Mouse (Mus musculus) R1 (cell line): ENCODE measurements around the gene Slc2a5.

Experiments
- DNase-seq: peaks from one replicate; pipeline ENCODE4 v3.0.0-alpha.2; 2018; ENCODE audit warnings: low read depth, low spot score

Slc2a5 gene

DNA sequence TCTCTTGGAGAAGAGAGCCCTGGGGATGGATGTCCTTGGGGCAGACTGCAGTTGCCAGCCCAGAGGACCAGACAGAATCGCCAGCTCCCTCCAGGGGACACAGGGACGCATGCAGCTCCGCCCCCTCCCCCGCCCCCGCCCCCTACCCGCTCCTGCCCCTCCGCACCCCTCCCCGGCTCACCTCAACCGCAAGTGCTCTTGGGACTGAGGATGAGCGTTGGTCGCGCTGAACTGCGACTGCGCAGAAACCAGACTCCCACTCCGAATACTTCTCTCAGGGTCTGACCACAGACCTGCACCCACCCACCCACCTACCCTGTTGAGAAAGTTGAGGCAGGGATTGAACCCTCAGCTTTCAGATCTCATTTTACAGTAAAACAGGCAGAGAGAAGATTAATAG is at the start of gene Slc2a5:
Gene Slc2a5, plus strand, starts transcription at position 229 of the 400 bp plus-strand sequence.
- DNase-seq = peak; percentile 88

DNA sequence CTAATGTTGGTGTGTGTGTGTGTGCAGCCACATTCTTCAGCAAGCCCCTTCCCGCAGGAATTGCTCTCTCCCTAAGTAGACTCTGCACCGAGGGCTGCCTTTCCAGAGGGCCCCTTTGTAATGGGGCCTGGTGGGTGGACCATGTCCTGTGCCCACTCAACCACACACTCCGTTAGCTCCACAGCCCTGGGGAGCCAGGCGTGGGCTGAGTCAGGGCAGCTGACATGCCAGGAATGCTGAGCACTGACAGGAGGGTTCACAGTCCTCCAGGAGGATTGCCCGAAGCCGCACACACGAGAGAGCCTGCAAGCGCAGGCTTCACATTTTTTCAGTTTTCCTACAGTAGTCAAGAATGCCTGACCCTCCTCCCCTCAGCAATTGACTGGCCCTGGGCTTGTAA is 48.9 kb upstream of the Slc2a5 start:
- no peak for DNase-seq

DNA sequence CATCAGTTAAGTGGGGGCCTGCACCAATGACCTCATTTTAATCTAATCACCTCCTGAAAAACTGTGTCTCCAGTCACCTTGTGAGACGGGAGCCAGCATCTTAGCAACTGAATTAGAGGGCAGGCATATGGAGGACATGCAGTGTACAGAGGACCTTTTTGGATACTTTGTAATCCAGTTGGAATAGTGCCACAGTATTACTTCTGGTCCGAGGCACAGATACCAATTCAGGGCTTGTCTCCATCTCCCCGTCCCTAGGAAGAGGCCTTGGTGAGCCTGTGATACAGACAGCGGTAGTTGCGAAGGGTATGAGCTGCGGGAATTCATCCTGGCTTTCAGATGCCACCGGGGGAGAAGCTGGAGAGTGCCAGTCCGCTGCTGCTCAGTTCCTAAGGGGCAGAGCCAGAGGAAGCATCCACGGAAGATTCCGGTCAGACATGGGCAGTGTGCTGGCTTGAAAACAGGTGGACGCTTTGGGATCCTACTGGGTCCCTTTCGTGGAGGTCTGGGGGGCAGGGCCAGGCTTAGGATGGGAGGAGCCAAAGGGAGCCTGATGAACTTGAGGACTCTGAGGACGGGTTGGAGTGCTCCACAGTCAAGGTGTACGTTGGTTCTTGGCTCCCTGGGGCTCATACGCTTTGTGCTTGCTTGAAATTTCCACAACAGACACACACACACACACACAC is 46.5 kb upstream of the Slc2a5 start:
- peak; percentile 68 for DNase-seq

DNA sequence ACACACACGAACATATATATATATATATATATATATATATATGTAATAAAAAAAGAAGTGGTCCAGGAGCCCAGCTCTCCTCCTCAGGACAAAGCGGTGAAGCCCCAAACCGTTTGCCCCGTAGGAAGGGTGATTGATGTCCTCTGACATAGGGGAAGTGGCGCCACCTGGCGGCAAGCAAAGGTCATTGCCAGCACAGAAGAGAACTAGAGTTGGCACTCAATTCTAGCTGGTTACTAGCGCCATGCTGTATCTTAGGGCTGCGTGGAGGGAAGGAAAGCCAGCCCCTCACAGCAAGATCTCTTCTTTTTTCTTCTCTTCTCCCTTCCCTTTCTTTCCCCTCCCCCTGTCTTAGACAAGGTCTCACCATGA is 46.0 kb upstream of the Slc2a5 start:
- DNase-seq = peak; percentile 81

DNA sequence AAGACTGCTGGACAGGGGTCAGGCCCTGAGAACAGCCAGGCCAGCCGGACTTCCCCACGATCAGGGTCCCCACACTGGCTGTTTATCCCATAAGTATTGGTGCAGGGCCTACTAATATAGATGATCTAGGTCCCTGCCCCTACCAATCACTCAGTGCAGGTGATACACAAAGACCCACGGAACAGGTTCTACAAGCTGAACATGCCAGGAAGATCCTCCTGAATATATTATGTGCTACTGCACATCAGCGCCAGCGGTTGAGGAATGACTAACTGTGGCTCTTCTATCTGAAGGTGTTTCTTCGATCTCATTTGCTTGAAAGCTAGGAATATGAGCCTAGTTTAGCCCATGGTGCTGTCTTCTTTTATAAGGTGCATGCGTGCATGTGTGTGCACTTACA is 43.7 kb upstream of the Slc2a5 start:
- DNase-seq = no peak

DNA sequence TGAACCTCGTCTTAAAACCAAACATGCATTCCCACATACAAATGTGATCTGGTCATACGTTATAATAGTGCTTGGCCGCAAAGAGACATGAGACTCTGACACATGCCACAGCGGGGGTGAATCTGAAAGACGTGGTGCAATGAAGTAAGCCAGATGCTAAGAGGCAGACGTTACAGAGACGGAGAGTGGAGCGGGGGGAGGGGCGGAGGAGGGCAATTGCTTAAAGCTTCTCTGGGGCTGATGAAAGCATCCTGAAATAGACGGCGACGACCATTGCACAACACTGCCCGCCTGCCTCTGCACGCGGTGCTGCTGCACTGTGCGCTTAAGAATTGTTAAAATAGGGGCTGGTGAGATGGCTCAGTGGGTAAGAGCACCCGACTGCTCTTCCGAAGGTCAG is 42.9 kb upstream of the Slc2a5 start:
- DNase-seq = peak; percentile 55

DNA sequence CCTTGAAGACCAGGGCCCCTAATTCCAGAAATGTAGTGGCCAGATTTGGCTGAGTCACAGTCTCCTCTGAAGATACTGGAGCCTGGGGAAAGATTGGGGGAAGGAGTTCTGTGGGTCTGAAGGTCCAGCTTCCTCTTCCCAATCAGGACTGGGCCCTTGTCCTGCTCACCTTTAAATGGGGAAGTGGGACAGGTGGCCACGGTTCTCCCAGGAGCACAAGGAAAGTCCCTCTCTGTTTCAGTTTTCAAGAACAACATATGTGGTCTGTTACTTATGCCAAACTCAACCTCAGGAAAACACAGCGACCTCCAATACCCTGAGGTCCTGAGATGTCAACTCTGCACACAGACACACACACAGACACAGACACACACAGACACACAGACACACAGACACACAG is 40.4 kb upstream of the Slc2a5 start:
- no peak for DNase-seq

DNA sequence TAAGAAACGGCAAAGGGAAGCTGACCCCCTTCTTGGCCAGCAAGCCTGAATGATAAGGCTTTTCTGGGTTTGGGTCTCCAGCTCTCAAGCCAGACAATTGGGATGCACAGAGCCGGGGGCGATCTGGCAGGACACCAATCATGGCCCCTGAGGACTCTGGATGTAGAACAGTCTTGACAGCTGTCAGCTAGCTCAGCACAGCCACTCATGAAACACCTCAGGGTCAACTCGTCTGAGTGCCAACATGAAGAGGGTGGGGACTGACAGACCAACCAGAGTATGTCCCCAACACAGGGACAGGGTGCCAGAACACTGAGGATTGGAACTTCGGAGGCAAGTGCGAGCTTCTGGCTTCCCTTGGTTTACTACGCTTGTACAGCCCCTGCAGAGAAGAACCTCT is 39.8 kb upstream of the Slc2a5 start:
- no peak for DNase-seq

DNA sequence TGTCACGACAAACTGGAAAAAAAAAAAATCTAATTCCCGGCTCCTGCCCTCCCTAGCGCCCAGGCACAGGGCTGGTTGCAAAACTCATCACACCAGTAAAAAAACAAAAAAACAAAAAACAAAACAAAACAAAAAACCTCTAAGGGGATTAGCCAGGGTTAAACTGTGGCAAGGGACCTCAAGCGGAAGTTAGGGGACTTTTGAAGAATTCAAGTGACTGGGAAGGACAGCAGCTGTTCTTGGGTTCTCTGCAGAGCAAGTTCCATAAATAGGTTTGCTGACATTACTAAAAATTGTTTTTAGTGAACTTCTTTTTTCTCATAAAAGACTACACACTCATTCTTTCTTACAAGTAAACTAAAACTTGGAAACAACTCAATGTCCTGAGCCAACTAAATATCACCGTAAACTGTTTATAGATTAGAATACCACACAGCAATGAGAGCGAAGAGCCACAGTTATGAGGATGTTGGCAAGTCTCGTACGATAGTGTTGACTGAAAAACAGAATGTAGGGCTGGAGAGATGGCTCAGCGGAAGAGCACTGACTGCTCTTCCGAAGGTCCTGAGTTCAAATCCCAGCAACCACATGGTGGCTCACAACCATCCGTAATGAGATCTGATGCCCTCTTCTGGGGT is 38.6 kb upstream of the Slc2a5 start:
- DNase-seq = no peak

DNA sequence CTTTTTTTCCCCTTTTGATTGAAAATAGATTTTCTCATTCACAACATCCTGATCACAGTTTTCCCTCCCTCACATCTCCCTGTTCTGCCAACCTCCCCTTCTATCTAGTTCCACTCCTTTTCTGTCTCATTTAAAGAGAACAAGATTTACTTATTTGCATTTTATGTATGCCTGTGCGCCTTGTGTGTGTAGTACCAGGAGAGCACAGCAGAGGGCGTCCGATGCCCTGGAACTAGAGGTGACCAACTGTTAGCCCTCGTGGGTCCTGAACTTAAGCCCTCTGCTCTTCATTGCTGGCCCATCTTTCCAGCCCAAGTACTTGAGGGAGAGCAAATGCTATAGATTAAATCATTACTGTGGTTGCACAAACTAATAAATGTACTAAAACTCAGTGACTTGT is 33.7 kb upstream of the Slc2a5 start:
- DNase-seq = peak; percentile 91

DNA sequence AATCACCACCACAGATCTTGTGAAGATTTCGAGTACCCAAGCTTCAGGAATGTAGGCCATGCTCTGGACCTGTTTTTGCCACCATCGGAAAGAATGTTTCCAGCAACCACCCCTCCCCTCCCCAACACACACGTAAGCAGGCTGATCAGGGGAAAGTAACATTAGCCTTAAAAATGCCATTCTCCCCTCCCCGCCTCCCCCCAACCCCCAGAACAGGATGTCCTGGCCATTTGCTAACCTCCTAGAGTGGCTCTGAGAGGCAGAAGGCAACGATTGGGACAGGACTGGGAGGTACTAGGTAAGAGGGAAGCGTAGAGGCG is 32.3 kb upstream of the Slc2a5 start:
- no peak for DNase-seq

DNA sequence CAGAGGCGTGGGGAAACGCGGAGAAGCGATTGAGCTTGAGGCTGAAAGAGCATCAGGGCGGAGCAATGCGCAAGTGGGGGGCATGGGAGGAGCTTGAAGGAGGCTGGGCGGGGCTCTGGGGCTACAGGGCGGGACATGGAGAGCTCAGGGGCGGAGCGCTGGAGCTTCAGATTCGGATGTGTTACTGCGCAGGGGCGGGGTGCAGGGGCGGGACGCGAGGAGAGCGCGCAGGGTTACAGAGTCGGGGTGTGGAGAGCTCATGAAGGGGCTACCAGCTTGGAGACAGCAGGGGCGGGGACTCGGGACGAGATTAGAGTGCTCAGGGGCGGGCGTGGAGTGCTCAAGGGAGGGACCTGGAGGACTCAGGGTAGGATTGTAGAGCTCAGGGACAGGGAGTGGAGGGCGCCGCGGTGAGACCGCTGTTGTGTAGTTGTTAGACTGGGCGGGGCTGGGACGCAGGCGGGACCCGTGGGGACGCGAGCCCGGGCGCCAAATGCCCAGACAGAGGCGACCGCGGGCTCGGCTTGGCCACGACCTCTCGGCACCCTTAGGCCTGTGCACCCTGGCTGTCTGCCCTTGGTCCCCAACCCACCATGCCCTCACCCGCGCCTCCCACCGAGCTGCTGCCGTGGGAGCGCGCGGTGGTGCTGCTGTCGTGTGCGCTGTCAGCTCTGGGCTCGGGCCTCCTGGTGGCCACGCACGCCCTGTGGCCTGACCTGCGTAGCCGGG is 31.8 kb upstream of the Slc2a5 start, which contains the start of gene Gpr157:
Gene Gpr157, plus strand, starts transcription at position 205 of the 729 bp plus-strand sequence.
- DNase-seq = peak; percentile 99

DNA sequence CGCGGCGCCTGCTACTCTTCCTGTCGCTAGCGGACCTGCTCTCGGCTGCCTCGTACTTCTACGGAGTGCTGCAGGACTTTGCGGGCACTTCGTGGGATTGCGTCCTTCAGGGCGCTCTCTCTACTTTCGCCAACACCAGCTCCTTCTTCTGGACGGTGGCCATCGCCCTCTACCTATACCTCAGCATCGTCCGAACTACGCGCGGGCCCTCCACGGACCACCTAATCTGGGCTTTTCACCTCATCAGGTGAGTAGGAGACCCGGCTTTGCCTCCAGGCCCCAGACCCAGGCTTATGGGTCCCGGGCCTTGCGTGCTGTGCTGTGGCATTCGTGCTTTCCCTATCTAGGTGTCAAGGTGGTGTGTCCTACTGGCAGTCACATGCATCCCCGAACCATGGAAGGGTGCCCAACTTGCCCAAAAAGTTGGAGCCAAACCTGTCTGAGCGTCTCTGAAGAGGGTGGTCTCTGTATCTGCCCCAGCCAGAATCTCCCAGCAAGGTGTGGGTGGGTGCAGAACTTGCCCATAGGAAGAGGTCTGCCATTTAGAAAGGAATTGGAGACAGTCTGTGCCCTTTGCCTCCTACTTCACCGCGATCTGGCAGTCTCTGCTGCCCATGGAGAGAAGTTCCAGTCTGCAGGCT is 31.1 kb upstream of the Slc2a5 start:
- no peak for DNase-seq

DNA sequence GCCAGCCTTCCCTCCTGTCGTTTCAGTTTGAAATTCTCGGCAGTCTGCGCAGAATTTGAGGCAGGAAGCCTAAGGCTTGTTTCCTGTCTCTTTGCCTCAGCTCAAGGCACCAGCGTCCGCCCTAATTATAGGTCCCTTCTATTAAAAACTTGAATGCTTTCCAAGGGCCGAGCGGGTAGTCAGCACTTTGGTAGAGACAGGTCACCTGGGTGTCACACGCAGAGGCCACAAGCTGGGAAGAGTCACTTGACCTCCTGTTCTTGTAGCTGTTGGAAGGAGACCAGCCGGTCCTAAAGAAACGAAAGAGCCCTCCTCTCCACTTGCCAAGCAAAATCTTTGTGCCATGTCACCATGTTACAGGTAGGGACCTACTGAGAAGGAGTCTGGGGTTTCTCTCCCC is 30.0 kb upstream of the Slc2a5 start:
- DNase-seq = no peak

DNA sequence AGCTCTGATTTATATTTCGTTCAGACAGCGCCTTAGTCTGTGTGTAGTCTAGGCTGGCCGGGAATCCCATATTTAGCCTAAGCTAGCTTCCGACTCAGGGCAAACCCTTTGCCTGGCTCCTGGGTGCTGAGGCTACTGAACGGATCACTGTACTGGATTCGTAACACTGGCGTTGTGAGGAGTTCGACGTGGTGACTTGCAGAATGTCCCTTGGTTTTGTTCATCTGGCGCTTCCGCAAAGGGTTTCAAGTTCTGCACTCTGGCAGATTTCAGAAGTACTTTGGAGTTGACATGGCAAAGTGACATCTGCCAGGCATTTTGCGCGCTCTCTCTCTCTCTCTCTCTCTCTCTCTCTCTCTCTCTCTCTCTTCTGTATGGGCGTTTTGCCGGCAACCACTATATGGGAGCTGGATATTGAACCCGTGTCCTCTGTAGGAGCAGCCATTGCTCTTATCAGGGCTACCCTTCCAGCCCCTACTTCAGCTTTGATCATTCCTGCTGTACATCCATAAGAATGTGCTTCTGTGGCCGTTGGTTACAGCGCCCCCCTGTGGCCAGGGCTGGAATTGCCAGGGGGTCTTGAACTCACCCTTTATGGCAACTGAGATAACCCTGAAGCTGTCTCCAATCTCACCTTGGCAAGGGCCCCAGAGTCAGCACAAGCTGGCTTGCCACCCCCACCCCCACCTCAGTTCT is 27.0 kb upstream of the Slc2a5 start:
- DNase-seq = peak; percentile 82

DNA sequence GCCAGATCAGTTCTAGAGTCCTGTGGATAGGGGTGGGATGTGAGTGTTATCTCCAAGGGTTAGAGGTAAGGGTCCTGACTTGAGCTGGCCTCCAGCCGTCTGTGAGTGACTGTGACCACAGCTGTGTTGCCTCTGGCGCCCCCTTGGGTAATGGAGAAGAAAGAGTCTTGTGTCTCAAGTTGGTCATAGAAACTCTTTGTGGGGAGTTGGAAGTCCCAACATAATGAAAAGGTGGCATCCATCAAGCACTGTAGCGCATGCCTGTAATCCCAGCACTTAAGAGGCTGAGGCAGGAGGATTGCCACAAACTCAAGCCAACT is 26.5 kb upstream of the Slc2a5 start:
- DNase-seq = no peak

DNA sequence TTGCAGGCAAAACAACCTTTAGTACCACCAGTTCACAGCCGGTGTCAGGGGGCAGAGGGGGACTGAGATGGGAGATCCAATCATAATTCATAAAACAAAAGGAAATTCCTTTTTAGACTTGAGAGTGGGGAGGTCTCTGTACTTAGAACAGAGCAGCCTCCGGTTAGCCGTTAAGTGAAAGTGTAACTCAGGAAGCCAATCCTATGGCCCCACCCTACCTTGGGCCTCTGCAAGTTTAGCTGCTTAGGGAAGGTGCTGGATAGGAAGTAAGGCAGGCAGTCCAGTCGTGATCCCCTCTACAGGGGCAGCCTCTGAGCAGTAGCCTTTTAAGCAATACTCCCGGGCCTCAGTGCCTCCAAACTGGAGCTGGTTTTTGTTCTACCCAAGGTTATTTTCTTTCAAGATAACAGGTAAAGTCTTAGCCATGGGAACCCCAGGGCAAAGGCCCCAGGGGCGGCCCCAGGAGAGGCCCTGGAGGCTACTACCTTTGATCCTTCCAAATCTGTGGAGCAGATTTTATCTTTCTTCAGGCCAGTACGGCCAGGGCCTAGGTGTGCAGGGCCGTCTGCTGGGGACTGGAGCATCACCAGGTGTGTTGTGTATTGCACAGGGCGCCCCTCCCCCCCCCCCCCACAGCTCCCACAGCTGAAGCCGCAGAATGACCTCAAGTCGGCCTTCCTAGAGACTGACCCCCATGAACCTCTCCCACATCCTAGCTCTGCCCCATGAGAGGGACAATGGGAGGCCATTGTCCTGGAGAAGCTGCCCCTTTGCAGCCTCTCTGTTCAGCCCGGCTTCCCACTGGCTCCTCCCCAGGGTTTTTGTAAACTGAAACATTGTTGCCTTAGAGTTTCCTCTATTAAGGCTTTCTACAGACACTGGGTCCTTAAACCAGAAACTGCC is 25.3 kb upstream of the Slc2a5 start:
- no peak for DNase-seq

DNA sequence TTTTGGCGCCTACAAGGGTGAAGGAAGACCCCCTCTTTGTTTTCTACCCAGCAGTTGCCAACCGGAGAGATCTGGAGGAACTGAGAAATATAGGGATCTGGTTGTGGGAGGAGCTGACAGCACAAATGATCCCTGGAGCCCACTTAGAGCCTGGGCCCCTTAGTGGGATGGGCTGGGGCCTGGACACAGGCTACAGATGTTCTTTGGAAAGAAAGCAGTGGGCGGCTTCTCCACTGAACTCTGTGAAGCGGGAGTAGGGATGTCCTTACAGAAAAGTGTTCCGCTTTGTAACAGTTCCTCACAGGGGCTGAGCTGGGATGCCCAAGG is 24.7 kb upstream of the Slc2a5 start:
- no peak for DNase-seq

DNA sequence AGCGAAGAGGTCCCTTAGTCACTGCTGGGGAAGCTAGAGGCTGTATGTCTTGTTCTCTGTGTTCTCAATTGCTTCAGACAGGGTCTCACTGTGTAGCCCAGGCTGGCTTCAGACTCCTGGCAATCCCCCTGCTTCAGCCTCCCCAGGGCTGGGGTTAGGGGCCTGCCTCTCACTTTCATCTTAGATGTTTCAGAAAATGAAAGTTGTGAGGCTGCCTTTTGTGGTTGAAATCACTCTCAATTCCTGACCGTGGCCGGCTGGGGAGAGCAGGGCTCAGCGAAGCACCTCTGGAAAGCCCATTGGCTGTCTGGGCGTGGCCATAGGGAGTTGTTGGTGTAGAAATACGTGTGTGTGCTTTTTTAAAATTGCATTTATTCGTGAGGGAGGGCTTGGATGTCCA is 22.8 kb upstream of the Slc2a5 start:
- DNase-seq = no peak

DNA sequence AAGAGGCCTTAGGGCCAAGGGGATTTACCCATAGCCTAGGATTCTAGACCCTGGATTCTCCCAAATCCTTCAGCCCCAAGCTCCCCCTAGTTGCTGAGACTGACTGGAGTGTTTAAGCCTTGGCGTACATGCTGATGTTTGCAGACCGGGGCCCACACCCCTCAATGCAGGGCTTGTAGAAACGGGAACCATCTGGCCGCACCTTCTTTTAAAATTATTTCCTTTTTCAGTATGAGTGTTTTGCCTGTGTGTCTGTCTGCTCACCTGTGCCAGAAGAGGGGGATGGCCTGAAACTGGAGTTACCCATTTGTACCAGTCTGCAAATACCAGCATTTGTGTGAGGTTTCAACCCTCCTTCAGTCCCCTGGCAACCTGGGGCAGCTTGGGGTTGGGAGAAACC is 21.2 kb upstream of the Slc2a5 start:
- DNase-seq = no peak

DNA sequence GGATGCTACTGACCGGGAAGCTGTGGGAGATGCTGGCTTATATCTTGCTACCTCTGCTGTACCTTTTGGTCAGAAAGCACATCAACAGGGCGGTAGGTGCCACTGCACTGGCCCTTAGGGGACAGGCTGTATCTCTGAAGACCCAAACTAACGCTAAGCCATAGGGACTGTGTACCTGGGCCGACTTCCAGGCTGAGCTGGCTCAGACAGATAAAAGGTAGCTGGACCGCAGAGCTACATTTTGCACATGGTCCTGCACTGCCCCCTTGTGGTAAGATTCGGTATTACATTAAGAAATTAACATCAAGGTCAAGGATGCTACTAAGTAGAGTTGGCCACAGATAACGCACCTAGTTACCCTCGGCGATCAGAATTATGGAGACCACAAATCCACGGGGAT is 20.2 kb upstream of the Slc2a5 start:
- peak; percentile 70 for DNase-seq
